Mouse (Mus musculus): Measurements from ENCODE around the gene Olfr1163.
"Not testable (repeated sequence)": the region's sequence is repeated elsewhere in the genome, so short reads cannot be mapped to it uniquely, and the experiment has no call there.

Olfr1163 gene

GRCm38 (mm10) chr2:88071730-88072129, at the start of gene Olfr1163:
Olfr1163 (minus strand) TSS chr2:88071830.
- DNase-seq (ENCODE audit: low spot score): no peak

GRCm38 (mm10) chr2:88093866-88094265, 22.2 kb upstream of the Olfr1163 start, which contains the start of gene Olfr1164:
Olfr1164 (minus strand) TSS chr2:88093966.
- DNase-seq (ENCODE audit: low spot score): no peak

GRCm38 (mm10) chr2:88063587-88063986, 8.0 kb downstream of the Olfr1163 start:
- no peak for DNase-seq (ENCODE audit: low spot score)

- no peak for DNase-seq (ENCODE audit: low spot score)
These were observed 20.6 kb downstream of the Olfr1163 start, which contains the start of gene Olfr1162 for GRCm38 (mm10) chr2:88051029-88051428. Olfr1162 (minus strand) TSS chr2:88051129.

GRCm38 (mm10) chr2:88037599-88037998, 34.0 kb downstream of the Olfr1163 start, which contains the start of gene Olfr73:
Olfr73 (minus strand) TSS chr2:88037699.
- DNase-seq (ENCODE audit: low spot score): no peak

DNA sequence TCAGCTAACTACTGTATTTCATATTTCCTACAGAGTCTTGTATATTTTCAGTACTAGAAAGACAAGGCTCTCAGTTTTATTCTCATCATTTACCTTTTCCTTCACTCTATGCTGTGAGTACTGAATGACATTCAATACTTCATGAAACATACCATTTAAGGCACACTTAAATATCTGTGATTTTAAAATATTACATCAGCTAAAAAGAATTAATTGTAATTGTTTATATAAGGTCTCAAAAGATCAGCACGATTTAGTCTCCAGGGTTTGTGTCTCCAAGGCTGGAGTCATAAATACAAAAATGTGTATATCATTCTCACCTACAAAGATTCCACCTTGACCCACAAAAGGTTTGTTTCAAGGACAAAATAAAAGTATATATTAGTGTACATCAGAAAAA, 49.2 kb downstream of the Olfr1163 start, which contains the start of gene Olfr1161:
Olfr1161 (plus strand) TSS at position 301 of the 400 bp plus-strand sequence.
- not testable (repeated sequence) for DNase-seq (ENCODE audit: low spot score)
